Mouse (Mus musculus): ENCODE data around the gene Rmi2. TPM values are rescaled to one million over a fixed set of nuclear protein-coding genes. Genes with fewer than 3 reads are reported as not detected.
"Not testable (repeated sequence)": the region's sequence is repeated elsewhere in the genome, so short reads cannot be mapped to it uniquely, and the experiment has no call there.

The Rmi2 gene
- polyA plus RNA-seq, 1 experiment from 2014 or later = 3.7 TPM

- H3K27me3 ChIP-seq (ENCODE audit: insufficient read depth, poor library complexity, severe bottlenecking); H3K36me3 ChIP-seq; H3K27ac ChIP-seq; H3K9me3 ChIP-seq; DNase-seq (ENCODE audit: low spot score); H3K4me3 ChIP-seq; H3K4me1 ChIP-seq: not testable (repeated sequence)
- 88% methylated on average over 10 of the region's 10 CpGs for WGBS
Measured at GRCm38 (mm10) chr16:10852216-10852615, 17.4 kb downstream of the Rmi2 start.

- 85% methylated on average over 7 of the region's 7 CpGs for WGBS
- no peaks in the 10 kb centered on the region for H3K9me3 ChIP-seq
- H3K27me3 ChIP-seq (ENCODE audit: insufficient read depth, poor library complexity, severe bottlenecking) = 0 out of 2 replicates have a peak, but pooled peaks cover 2% of the 10 kb centered on the region
- H3K27ac ChIP-seq = no peak overlapping the region
- peaks cover 8% of the 10 kb centered on the region for H3K4me1 ChIP-seq
- no peak for DNase-seq (ENCODE audit: low spot score)
- no peak overlapping the region for H3K4me3 ChIP-seq
- H3K36me3 ChIP-seq = no peaks in the 10 kb centered on the region
Measured at GRCm38 (mm10) chr16:10859726-10860245, 24.9 kb downstream of the Rmi2 start.

- no peak for DNase-seq (ENCODE audit: low spot score)
- Histone ChIP-seq H3K4me3 (no peak overlapping the region), H3K27me3 (ENCODE audit: insufficient read depth, poor library complexity, severe bottlenecking) (0 out of 2 replicates have a peak, but pooled peaks cover 5% of the 10 kb centered on the region), H3K36me3 (no peaks in the 10 kb centered on the region), H3K9me3 (no peaks in the 10 kb centered on the region), H3K4me1 (peaks cover 19% of the 10 kb centered on the region), H3K27ac (no peak overlapping the region)
- 69% methylated on average over 3 of the region's 3 CpGs for WGBS
Measured at GRCm38 (mm10) chr16:10861408-10861807, 26.5 kb downstream of the Rmi2 start.

GRCm38 (mm10) chr16:10864833-10865591 is 30.2 kb downstream of the Rmi2 start:
- Histone ChIP-seq H3K4me1 (peaks cover 22% of the 10 kb centered on the region), H3K27me3 (ENCODE audit: insufficient read depth, poor library complexity, severe bottlenecking) (0 out of 2 replicates have a peak, but pooled peaks cover 11% of the 10 kb centered on the region), H3K36me3 (no peaks in the 10 kb centered on the region), H3K4me3 (no peak overlapping the region), H3K9me3 (no peaks in the 10 kb centered on the region), H3K27ac (no peak overlapping the region)
- 82% methylated on average over 6 of the region's 6 CpGs for WGBS
- no peak for DNase-seq (ENCODE audit: low spot score)

GRCm38 (mm10) chr16:10865592-10865987 is 30.7 kb downstream of the Rmi2 start:
- Histone ChIP-seq H3K27me3 (ENCODE audit: insufficient read depth, poor library complexity, severe bottlenecking) (0 out of 2 replicates have a peak, but pooled peaks cover 11% of the 10 kb centered on the region), H3K27ac (no peak overlapping the region), H3K4me1 (peaks cover 28% of the 10 kb centered on the region), H3K9me3 (no peaks in the 10 kb centered on the region), H3K4me3 (no peak overlapping the region), H3K36me3 (no peaks in the 10 kb centered on the region)
- no peak for DNase-seq (ENCODE audit: low spot score)

- WGBS = 83% methylated on average over 8 of the region's 8 CpGs
- Histone ChIP-seq H3K27ac (0 out of 2 replicates have a peak overlapping the region, but pooled peaks have one; percentile 13), H3K4me3 (no peak overlapping the region)
Measured at GRCm38 (mm10) chr16:10866841-10867240, 32.0 kb downstream of the Rmi2 start.

GRCm38 (mm10) chr16:10867501-10867900 is 32.6 kb downstream of the Rmi2 start:
- 95% methylated on average over 2 of the region's 2 CpGs for WGBS
- DNase-seq (ENCODE audit: low spot score) = no peak
- Histone ChIP-seq H3K4me3 (no peak overlapping the region), H3K9me3 (no peaks in the 10 kb centered on the region), H3K4me1 (peaks cover 38% of the 10 kb centered on the region), H3K36me3 (no peaks in the 10 kb centered on the region), H3K27me3 (ENCODE audit: insufficient read depth, poor library complexity, severe bottlenecking) (peaks cover 11% of the 10 kb centered on the region; the same call in 1 of the 2 replicates), H3K27ac (no peak overlapping the region)

More at GRCm38 (mm10) chr16:10866841-10867240, 32.0 kb downstream of the Rmi2 start:
- no peak for DNase-seq (ENCODE audit: low spot score)
- Histone ChIP-seq H3K27me3 (ENCODE audit: insufficient read depth, poor library complexity, severe bottlenecking) (0 out of 2 replicates have a peak, but pooled peaks cover 11% of the 10 kb centered on the region), H3K36me3 (no peaks in the 10 kb centered on the region), H3K9me3 (no peaks in the 10 kb centered on the region), H3K4me1 (peaks cover 38% of the 10 kb centered on the region)

- no peak overlapping the region for H3K27ac ChIP-seq
- H3K9me3 ChIP-seq = no peaks in the 10 kb centered on the region
- no peak overlapping the region for H3K4me3 ChIP-seq
- H3K27me3 ChIP-seq (ENCODE audit: insufficient read depth, poor library complexity, severe bottlenecking) = peaks cover 11% of the 10 kb centered on the region; the same call in 1 of the 2 replicates
- H3K4me1 ChIP-seq = peaks cover 38% of the 10 kb centered on the region
- WGBS = 35% methylated on average over 11 of the region's 11 CpGs
- no peaks in the 10 kb centered on the region for H3K36me3 ChIP-seq
- DNase-seq (ENCODE audit: low spot score) = no peak
Measured at GRCm38 (mm10) chr16:10867904-10868440, 33.1 kb downstream of the Rmi2 start.

GRCm38 (mm10) chr16:10870969-10871368 is 36.1 kb downstream of the Rmi2 start:
- H3K27ac ChIP-seq = peak overlapping the region; percentile 62; the same call in 1 of the 2 replicates
- no peak for DNase-seq (ENCODE audit: low spot score)

GRCm38 (mm10) chr16:10872825-10873360 is 38.0 kb downstream of the Rmi2 start:
- Histone ChIP-seq H3K4me3 (no peak overlapping the region), H3K9me3 (no peaks in the 10 kb centered on the region), H3K27me3 (ENCODE audit: insufficient read depth, poor library complexity, severe bottlenecking) (peaks cover 19% of the 10 kb centered on the region), H3K27ac (no peak overlapping the region), H3K4me1 (peaks cover 45% of the 10 kb centered on the region), H3K36me3 (no peaks in the 10 kb centered on the region)
- DNase-seq (ENCODE audit: low spot score) = no peak
- 62% methylated on average over 4 of the region's 4 CpGs for WGBS

More at GRCm38 (mm10) chr16:10870969-10871368, 36.1 kb downstream of the Rmi2 start:
- H3K27me3 ChIP-seq (ENCODE audit: insufficient read depth, poor library complexity, severe bottlenecking) = peaks cover 14% of the 10 kb centered on the region; the same call in 1 of the 2 replicates
- no peaks in the 10 kb centered on the region for H3K36me3 ChIP-seq
- H3K4me1 ChIP-seq = peaks cover 41% of the 10 kb centered on the region
- 58% methylated on average over 4 of the region's 4 CpGs for WGBS
- H3K4me3 ChIP-seq = no peak overlapping the region
- no peaks in the 10 kb centered on the region for H3K9me3 ChIP-seq

GRCm38 (mm10) chr16:10873654-10874053 is 38.8 kb downstream of the Rmi2 start:
- H3K27ac ChIP-seq = no peak overlapping the region
- 5% methylated on average over 5 of the region's 5 CpGs for WGBS

GRCm38 (mm10) chr16:10878227-10878626 is 43.4 kb downstream of the Rmi2 start:
- no peak overlapping the region for H3K27ac ChIP-seq
- H3K36me3 ChIP-seq = no peaks in the 10 kb centered on the region
- H3K27me3 ChIP-seq (ENCODE audit: insufficient read depth, poor library complexity, severe bottlenecking) = peaks cover 19% of the 10 kb centered on the region
- H3K9me3 ChIP-seq = no peaks in the 10 kb centered on the region
- WGBS = 84% methylated on average over 3 of the region's 3 CpGs
- DNase-seq (ENCODE audit: low spot score) = no peak
- no peak overlapping the region for H3K4me3 ChIP-seq
- peaks cover 24% of the 10 kb centered on the region for H3K4me1 ChIP-seq

More at GRCm38 (mm10) chr16:10873654-10874053, 38.8 kb downstream of the Rmi2 start:
- H3K36me3 ChIP-seq = no peaks in the 10 kb centered on the region
- no peaks in the 10 kb centered on the region for H3K9me3 ChIP-seq
- peaks cover 19% of the 10 kb centered on the region for H3K27me3 ChIP-seq (ENCODE audit: insufficient read depth, poor library complexity, severe bottlenecking)
- peak; percentile 91 for DNase-seq (ENCODE audit: low spot score)
- peaks cover 45% of the 10 kb centered on the region for H3K4me1 ChIP-seq
- no peak overlapping the region for H3K4me3 ChIP-seq

- WGBS = 100% methylated on average over 1 of the region's 1 CpGs
- no peaks in the 10 kb centered on the region for H3K9me3 ChIP-seq
- H3K27me3 ChIP-seq (ENCODE audit: insufficient read depth, poor library complexity, severe bottlenecking) = peaks cover 11% of the 10 kb centered on the region
- H3K36me3 ChIP-seq = no peaks in the 10 kb centered on the region
- H3K4me3 ChIP-seq = no peak overlapping the region
- DNase-seq (ENCODE audit: low spot score) = no peak
- no peak overlapping the region for H3K27ac ChIP-seq
- peaks cover 21% of the 10 kb centered on the region for H3K4me1 ChIP-seq
Measured at GRCm38 (mm10) chr16:10879467-10879866, 44.6 kb downstream of the Rmi2 start.

All from heart, embryonic 10.5 days (tissue).